Mouse (Mus musculus): Measurements from ENCODE around the gene Maff. TPM values are rescaled to one million over a fixed set of nuclear protein-coding genes. Genes with fewer than 3 reads are reported as not detected.
A peak's percentile ranks its signal among the peaks of the same experiment; 100 is the strongest.

Gene Maff
- polyA plus RNA-seq, 1 experiment from 2014 or later, result 6.4 TPM

- no peak overlapping the region for H3K9ac ChIP-seq (ENCODE audit: low read length)
- no peak for DNase-seq (ENCODE audit: low spot score)
- no peak for ATAC-seq (replicated peaks; ENCODE audit: low FRiP score, low TSS enrichment, low read depth)
- no peaks in the 10 kb centered on the region for H3K9me3 ChIP-seq (ENCODE audit: control insufficient read depth, low read length)
- H3K4me2 ChIP-seq (ENCODE audit: low read length), result no peak overlapping the region
- no peak overlapping the region for H3K27ac ChIP-seq (ENCODE audit: low read depth)
- peaks cover 29% of the 10 kb centered on the region for H3K4me1 ChIP-seq (replicated peaks; ENCODE audit: control insufficient read depth, insufficient read depth, low read length)
- no peaks in the 10 kb centered on the region for H3K36me3 ChIP-seq (ENCODE audit: control insufficient read depth, insufficient read depth, low read length)
- H3K27me3 ChIP-seq (replicated peaks; ENCODE audit: control insufficient read depth, insufficient read depth, low read length), result no peaks in the 10 kb centered on the region
- no peak overlapping the region for H3K4me3 ChIP-seq (ENCODE audit: low read depth, low read length)
- WGBS, result 81% methylated on average over 5 of the region's 5 CpGs
Observed at GRCm38 (mm10) chr15:79353690-79354305, 7.4 kb downstream of the Maff start.

GRCm38 (mm10) chr15:79354619-79355018 is 8.2 kb downstream of the Maff start:
- no peak overlapping the region for H3K9ac ChIP-seq (ENCODE audit: low read length)
- H3K36me3 ChIP-seq (ENCODE audit: control insufficient read depth, insufficient read depth, low read length), result 0 out of 2 replicates have a peak, but pooled peaks cover 3% of the 10 kb centered on the region
- WGBS, result 86% methylated on average over 4 of the region's 4 CpGs
- no peak for DNase-seq (ENCODE audit: low spot score)
- no peaks in the 10 kb centered on the region for H3K9me3 ChIP-seq (ENCODE audit: control insufficient read depth, low read length)
- H3K4me2 ChIP-seq (ENCODE audit: low read length), result no peak overlapping the region
- ATAC-seq (replicated peaks; ENCODE audit: low FRiP score, low TSS enrichment, low read depth), result no peak
- no peak overlapping the region for H3K27ac ChIP-seq (ENCODE audit: low read depth)
- H3K4me1 ChIP-seq (replicated peaks; ENCODE audit: control insufficient read depth, insufficient read depth, low read length), result peaks cover 31% of the 10 kb centered on the region
- H3K27me3 ChIP-seq (replicated peaks; ENCODE audit: control insufficient read depth, insufficient read depth, low read length), result no peaks in the 10 kb centered on the region
- no peak overlapping the region for H3K4me3 ChIP-seq (ENCODE audit: low read depth, low read length)

GRCm38 (mm10) chr15:79356481-79356880 is 10.1 kb downstream of the Maff start:
- Histone ChIP-seq H3K9ac (ENCODE audit: low read length) (peak overlapping the region; percentile 51), H3K4me3 (ENCODE audit: low read depth, low read length) (peak overlapping the region; percentile 49), H3K4me1 (replicated peaks; ENCODE audit: control insufficient read depth, insufficient read depth, low read length) (peaks cover 42% of the 10 kb centered on the region), H3K27ac (ENCODE audit: low read depth) (no peak overlapping the region), H3K4me2 (ENCODE audit: low read length) (peak overlapping the region; percentile 99), H3K36me3 (ENCODE audit: control insufficient read depth, insufficient read depth, low read length) (peaks cover 7% of the 10 kb centered on the region), H3K27me3 (replicated peaks; ENCODE audit: control insufficient read depth, insufficient read depth, low read length) (no peaks in the 10 kb centered on the region), H3K9me3 (ENCODE audit: control insufficient read depth, low read length) (no peaks in the 10 kb centered on the region)
- no peak for ATAC-seq (replicated peaks; ENCODE audit: low FRiP score, low TSS enrichment, low read depth)
- no peak for DNase-seq (ENCODE audit: low spot score)
- WGBS, result 73% methylated on average over 8 of the region's 8 CpGs

GRCm38 (mm10) chr15:79357036-79357911 is 10.9 kb downstream of the Maff start:
- peak overlapping the region; percentile 76 for H3K27ac ChIP-seq (ENCODE audit: low read depth)
- peak; percentile 80 for ATAC-seq (replicated peaks; ENCODE audit: low FRiP score, low TSS enrichment, low read depth)

GRCm38 (mm10) chr15:79357974-79358690 is 11.7 kb downstream of the Maff start:
- Histone ChIP-seq H3K36me3 (ENCODE audit: control insufficient read depth, insufficient read depth, low read length) (peaks cover 24% of the 10 kb centered on the region), H3K27me3 (replicated peaks; ENCODE audit: control insufficient read depth, insufficient read depth, low read length) (no peaks in the 10 kb centered on the region), H3K9me3 (ENCODE audit: control insufficient read depth, low read length) (no peaks in the 10 kb centered on the region), H3K4me2 (ENCODE audit: low read length) (peak overlapping the region; percentile 99), H3K4me1 (replicated peaks; ENCODE audit: control insufficient read depth, insufficient read depth, low read length) (peaks cover 40% of the 10 kb centered on the region), H3K27ac (ENCODE audit: low read depth) (peak overlapping the region; percentile 76; the same call in 1 of the 2 replicates), H3K9ac (ENCODE audit: low read length) (no peak overlapping the region), H3K4me3 (ENCODE audit: low read depth, low read length) (peak overlapping the region; percentile 49)
- WGBS, result 41% methylated on average over 12 of the region's 12 CpGs
- ATAC-seq (replicated peaks; ENCODE audit: low FRiP score, low TSS enrichment, low read depth) (0 out of 2 replicates have a peak, but pooled peaks have one; percentile 7), DNase-seq (ENCODE audit: low spot score) (no peak)

More at GRCm38 (mm10) chr15:79357036-79357911, 10.9 kb downstream of the Maff start:
- Histone ChIP-seq H3K9ac (ENCODE audit: low read length) (peak overlapping the region; percentile 51), H3K4me1 (replicated peaks; ENCODE audit: control insufficient read depth, insufficient read depth, low read length) (peaks cover 40% of the 10 kb centered on the region), H3K36me3 (ENCODE audit: control insufficient read depth, insufficient read depth, low read length) (peaks cover 15% of the 10 kb centered on the region), H3K4me3 (ENCODE audit: low read depth, low read length) (peak overlapping the region; percentile 49), H3K9me3 (ENCODE audit: control insufficient read depth, low read length) (no peaks in the 10 kb centered on the region), H3K27me3 (replicated peaks; ENCODE audit: control insufficient read depth, insufficient read depth, low read length) (no peaks in the 10 kb centered on the region), H3K4me2 (ENCODE audit: low read length) (peak overlapping the region; percentile 99)
- under 1% methylated on average over 70 of the region's 77 CpGs for WGBS
- DNase-seq (ENCODE audit: low spot score), result peak; percentile 88

- ATAC-seq (replicated peaks; ENCODE audit: low FRiP score, low TSS enrichment, low read depth) (no peak), DNase-seq (ENCODE audit: low spot score) (no peak)
- 0 out of 2 replicates have a peak overlapping the region, but pooled peaks have one; percentile 33 for H3K27ac ChIP-seq (ENCODE audit: low read depth)
- H3K9me3 ChIP-seq (ENCODE audit: control insufficient read depth, low read length), result no peaks in the 10 kb centered on the region
- 21% methylated on average over 6 of the region's 6 CpGs for WGBS
- H3K4me3 ChIP-seq (ENCODE audit: low read depth, low read length), result no peak overlapping the region
- H3K4me2 ChIP-seq (ENCODE audit: low read length), result no peak overlapping the region
- H3K36me3 ChIP-seq (ENCODE audit: control insufficient read depth, insufficient read depth, low read length), result peaks cover 39% of the 10 kb centered on the region
- no peaks in the 10 kb centered on the region for H3K27me3 ChIP-seq (replicated peaks; ENCODE audit: control insufficient read depth, insufficient read depth, low read length)
- H3K9ac ChIP-seq (ENCODE audit: low read length), result no peak overlapping the region
- H3K4me1 ChIP-seq (replicated peaks; ENCODE audit: control insufficient read depth, insufficient read depth, low read length), result peaks cover 40% of the 10 kb centered on the region
Observed at GRCm38 (mm10) chr15:79359954-79360353, 13.5 kb downstream of the Maff start.

- no peaks in the 10 kb centered on the region for H3K9me3 ChIP-seq (ENCODE audit: control insufficient read depth, low read length)
- WGBS, result 42% methylated on average over 7 of the region's 7 CpGs
- H3K36me3 ChIP-seq (ENCODE audit: control insufficient read depth, insufficient read depth, low read length), result peaks cover 44% of the 10 kb centered on the region
- H3K27ac ChIP-seq (ENCODE audit: low read depth), result 0 out of 2 replicates have a peak overlapping the region, but pooled peaks have one; percentile 33
- H3K4me3 ChIP-seq (ENCODE audit: low read depth, low read length), result no peak overlapping the region
- peaks cover 40% of the 10 kb centered on the region for H3K4me1 ChIP-seq (replicated peaks; ENCODE audit: control insufficient read depth, insufficient read depth, low read length)
- H3K9ac ChIP-seq (ENCODE audit: low read length), result no peak overlapping the region
- H3K4me2 ChIP-seq (ENCODE audit: low read length), result no peak overlapping the region
- H3K27me3 ChIP-seq (replicated peaks; ENCODE audit: control insufficient read depth, insufficient read depth, low read length), result no peaks in the 10 kb centered on the region
- ATAC-seq (replicated peaks; ENCODE audit: low FRiP score, low TSS enrichment, low read depth) (no peak), DNase-seq (ENCODE audit: low spot score) (no peak)
Observed at GRCm38 (mm10) chr15:79360371-79360770, 13.9 kb downstream of the Maff start.

- Histone ChIP-seq H3K27me3 (replicated peaks; ENCODE audit: control insufficient read depth, insufficient read depth, low read length) (no peaks in the 10 kb centered on the region), H3K4me2 (ENCODE audit: low read length) (no peak overlapping the region), H3K27ac (ENCODE audit: low read depth) (0 out of 2 replicates have a peak overlapping the region, but pooled peaks have one; percentile 22), H3K4me3 (ENCODE audit: low read depth, low read length) (no peak overlapping the region), H3K36me3 (ENCODE audit: control insufficient read depth, insufficient read depth, low read length) (peaks cover 50% of the 10 kb centered on the region), H3K9ac (ENCODE audit: low read length) (no peak overlapping the region), H3K4me1 (replicated peaks; ENCODE audit: control insufficient read depth, insufficient read depth, low read length) (peaks cover 40% of the 10 kb centered on the region), H3K9me3 (ENCODE audit: control insufficient read depth, low read length) (no peaks in the 10 kb centered on the region)
- DNase-seq (ENCODE audit: low spot score), result no peak
- ATAC-seq (replicated peaks; ENCODE audit: low FRiP score, low TSS enrichment, low read depth), result no peak
- WGBS, result 49% methylated on average over 4 of the region's 4 CpGs
Observed at GRCm38 (mm10) chr15:79361023-79361422, 14.6 kb downstream of the Maff start.
